Mouse (Mus musculus): ENCODE data around the gene Krt14. TPM values are rescaled to one million over a fixed set of nuclear protein-coding genes. Genes with fewer than 3 reads are reported as not detected.

Gene Krt14
- polyA plus RNA-seq, 2 experiments, result 0.25 to 0.42 TPM

DNA sequence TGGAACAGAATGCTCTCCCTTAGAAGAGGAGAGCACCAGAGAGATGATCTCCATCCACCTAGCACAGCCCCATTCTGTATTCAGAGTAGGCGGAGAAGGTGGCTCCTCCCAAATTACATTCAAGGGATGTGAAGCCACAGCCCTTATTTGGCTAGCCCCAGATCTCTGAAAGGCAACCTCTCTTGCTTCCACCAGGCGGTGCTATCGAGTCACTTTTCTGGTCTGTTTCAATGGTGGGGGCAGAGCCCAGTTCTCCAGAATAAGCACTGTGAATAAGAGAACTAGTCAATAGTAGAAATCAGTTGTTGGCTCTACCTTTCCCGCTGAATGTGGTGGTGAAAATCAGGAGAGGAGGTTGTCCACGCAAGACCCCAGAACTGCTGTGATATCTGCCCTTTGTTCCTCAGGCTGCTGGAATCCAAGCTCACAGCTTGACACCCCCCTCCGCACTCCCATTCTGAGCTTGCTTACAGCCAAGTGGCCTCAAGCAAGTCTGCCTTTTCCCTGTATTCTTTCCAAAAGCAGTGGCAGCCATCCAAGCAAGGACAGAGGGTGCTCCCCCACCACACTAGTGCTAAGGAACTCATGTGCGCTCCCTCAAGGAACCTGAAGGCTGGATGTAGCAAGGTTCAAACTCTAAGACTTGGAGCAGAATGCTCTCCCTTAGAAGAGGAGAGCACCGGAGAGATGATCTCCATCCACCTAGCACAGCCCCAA, 7.1 kb downstream of the Krt14 start:
- 35% methylated on average over 8 of the region's 8 CpGs for WGBS (ENCODE audit: insufficient replicate concordance)
- H3K4me2 ChIP-seq (ENCODE audit: low read depth), result no peak overlapping the region
- H3K27ac ChIP-seq, result no peak overlapping the region
- no peaks in the 10 kb centered on the region for H3K9me3 ChIP-seq (ENCODE audit: control insufficient read depth, low read length)
- H3K36me3 ChIP-seq (replicated peaks; ENCODE audit: control insufficient read depth, insufficient read depth, low read depth), result no peaks in the 10 kb centered on the region
- H3K27me3 ChIP-seq (ENCODE audit: control insufficient read depth, insufficient read depth, low read length), result no peaks in the 10 kb centered on the region
- no peak overlapping the region for H3K9ac ChIP-seq (replicated peaks)
- DNase-seq (ENCODE audit: low read depth in 3 of 3, low spot score in 3 of 3), result no peak
- H3K4me1 ChIP-seq (replicated peaks; ENCODE audit: control insufficient read depth in 2 of 2, insufficient read depth in 2 of 2, low read length in 1 of 2), result no peaks in the 10 kb centered on the region
- ATAC-seq (ENCODE audit: insufficient read depth), result no peak
- H3K4me3 ChIP-seq (ENCODE audit: insufficient read depth in 1 of 2, low read depth in 2 of 2, low read length in 2 of 2), result no peak overlapping the region
- TF ChIP-seq CTCF (IDR thresholded peaks at IDR 0.05; ENCODE audit: low read depth), result peak; percentile 37; the same call in 1 of the 2 replicates
- TF ChIP-seq EP300 (IDR thresholded peaks at IDR 0.05; ENCODE audit: low read depth), result no peak

DNA sequence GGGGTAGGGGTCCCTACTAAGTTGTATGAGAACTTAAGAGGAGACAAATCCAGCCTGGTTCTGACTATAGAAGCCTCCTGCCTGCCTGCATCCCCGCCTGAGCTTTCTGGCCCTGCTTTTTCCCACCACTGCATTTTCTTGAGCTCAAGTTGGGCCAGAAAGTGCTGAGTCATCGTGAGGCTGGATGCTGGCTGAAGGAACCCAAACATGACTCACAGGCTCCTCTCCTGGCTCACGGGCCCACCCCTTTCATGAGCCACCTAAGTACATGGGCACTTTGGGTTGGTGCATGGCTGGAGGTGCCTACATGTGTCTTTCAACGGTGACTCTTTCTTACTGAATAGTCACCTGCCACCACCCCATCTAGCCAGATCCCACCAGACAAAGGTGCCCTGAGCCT, 8.7 kb downstream of the Krt14 start:
- H3K4me2 ChIP-seq (ENCODE audit: low read depth), result no peak overlapping the region
- H3K4me3 ChIP-seq (ENCODE audit: insufficient read depth in 1 of 2, low read depth in 2 of 2, low read length in 2 of 2), result no peak overlapping the region
- ATAC-seq (ENCODE audit: insufficient read depth), result no peak
- 44% methylated on average over 4 of the region's 4 CpGs for WGBS (ENCODE audit: insufficient replicate concordance)
- DNase-seq (ENCODE audit: low read depth in 3 of 3, low spot score in 3 of 3), result no peak
- H3K27me3 ChIP-seq (ENCODE audit: control insufficient read depth, insufficient read depth, low read length), result no peaks in the 10 kb centered on the region
- no peak overlapping the region for H3K9ac ChIP-seq (replicated peaks)
- H3K9me3 ChIP-seq (ENCODE audit: control insufficient read depth, low read length), result no peaks in the 10 kb centered on the region
- TF ChIP-seq EP300 (IDR thresholded peaks at IDR 0.05; ENCODE audit: low read depth) (no peak), CTCF (IDR thresholded peaks at IDR 0.05; ENCODE audit: low read depth) (no peak)
- H3K27ac ChIP-seq, result no peak overlapping the region
- H3K36me3 ChIP-seq (replicated peaks; ENCODE audit: control insufficient read depth, insufficient read depth, low read depth), result no peaks in the 10 kb centered on the region
- H3K4me1 ChIP-seq (replicated peaks; ENCODE audit: control insufficient read depth in 2 of 2, insufficient read depth in 2 of 2, low read length in 1 of 2), result no peaks in the 10 kb centered on the region

DNA sequence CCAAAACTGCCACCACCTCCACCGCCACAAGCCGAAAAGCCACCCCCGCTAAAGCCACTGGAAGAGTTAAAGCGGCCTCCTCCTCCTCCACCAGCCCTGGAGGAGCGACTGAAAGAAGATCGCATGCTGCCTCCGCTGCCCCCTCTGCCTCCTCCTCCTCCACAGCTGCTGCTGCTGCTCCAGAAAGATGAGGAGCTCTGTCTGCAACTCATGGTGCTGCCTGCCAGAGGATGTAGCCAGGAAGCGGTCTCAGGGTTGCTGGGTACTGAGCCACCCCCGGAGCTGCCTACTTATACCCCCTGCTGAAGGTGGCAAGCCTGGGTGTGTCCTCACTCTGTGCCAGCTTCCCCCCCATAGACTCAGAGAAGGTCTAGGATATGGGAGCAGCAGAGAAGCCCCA, 14.4 kb downstream of the Krt14 start, which contains the start of gene Krt9:
Krt9 (minus strand) TSS at position 255 of the 400 bp plus-strand sequence.
- Histone ChIP-seq H3K36me3 (replicated peaks; ENCODE audit: control insufficient read depth, insufficient read depth, low read depth) (no peaks in the 10 kb centered on the region), H3K4me2 (ENCODE audit: low read depth) (no peak within 1 kb of the TSS), H3K27ac (no peak within 1 kb of the TSS), H3K4me1 (replicated peaks; ENCODE audit: control insufficient read depth in 2 of 2, insufficient read depth in 2 of 2, low read length in 1 of 2) (no peaks in the 10 kb centered on the region), H3K4me3 (ENCODE audit: insufficient read depth in 1 of 2, low read depth in 2 of 2, low read length in 2 of 2) (no peak within 1 kb of the TSS), H3K27me3 (ENCODE audit: control insufficient read depth, insufficient read depth, low read length) (no peaks in the 10 kb centered on the region), H3K9ac (replicated peaks) (no peak within 1 kb of the TSS), H3K9me3 (ENCODE audit: control insufficient read depth, low read length) (no peaks in the 10 kb centered on the region)
- 44% methylated on average over 9 of the region's 9 CpGs for WGBS (ENCODE audit: insufficient replicate concordance)
- ATAC-seq (ENCODE audit: insufficient read depth), result no peak
- no peak for DNase-seq (ENCODE audit: low read depth in 3 of 3, low spot score in 3 of 3)
- no peak for TF ChIP-seq CTCF (IDR thresholded peaks at IDR 0.05; ENCODE audit: low read depth)
- TF ChIP-seq EP300 (IDR thresholded peaks at IDR 0.05; ENCODE audit: low read depth), result no peak

DNA sequence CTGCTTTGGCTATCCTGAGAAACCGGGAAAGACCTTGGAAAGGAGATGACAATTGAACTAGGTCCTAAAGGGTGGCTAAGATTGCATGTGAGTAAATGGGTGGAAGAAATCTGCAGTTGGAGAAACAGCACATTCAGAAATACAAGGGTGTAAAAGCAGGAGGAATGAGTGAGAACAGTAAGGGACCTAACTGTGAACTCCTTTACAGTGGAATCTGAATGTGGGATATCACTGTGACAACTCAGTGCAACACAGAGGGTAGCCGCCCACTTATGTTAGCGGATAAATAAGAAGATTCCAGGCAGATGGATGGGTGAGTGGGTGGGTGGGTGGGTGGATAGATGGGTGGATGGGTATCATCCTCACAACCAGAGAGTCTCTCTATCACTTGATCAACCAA, 15.5 kb downstream of the Krt14 start:
- TF ChIP-seq CTCF (IDR thresholded peaks at IDR 0.05; ENCODE audit: low read depth), result no peak
- TF ChIP-seq EP300 (IDR thresholded peaks at IDR 0.05; ENCODE audit: low read depth), result no peak
- Histone ChIP-seq H3K27ac (no peak overlapping the region), H3K27me3 (ENCODE audit: control insufficient read depth, insufficient read depth, low read length) (no peaks in the 10 kb centered on the region), H3K4me2 (ENCODE audit: low read depth) (no peak overlapping the region), H3K9ac (replicated peaks) (no peak overlapping the region), H3K4me3 (ENCODE audit: insufficient read depth in 1 of 2, low read depth in 2 of 2, low read length in 2 of 2) (no peak overlapping the region), H3K9me3 (ENCODE audit: control insufficient read depth, low read length) (no peaks in the 10 kb centered on the region), H3K4me1 (replicated peaks; ENCODE audit: control insufficient read depth in 2 of 2, insufficient read depth in 2 of 2, low read length in 1 of 2) (no peaks in the 10 kb centered on the region), H3K36me3 (replicated peaks; ENCODE audit: control insufficient read depth, insufficient read depth, low read depth) (no peaks in the 10 kb centered on the region)
- ATAC-seq (ENCODE audit: insufficient read depth) (no peak), DNase-seq (ENCODE audit: low read depth in 3 of 3, low spot score in 3 of 3) (no peak)
- WGBS (ENCODE audit: insufficient replicate concordance), result 84% methylated on average over 3 of the region's 3 CpGs

DNA sequence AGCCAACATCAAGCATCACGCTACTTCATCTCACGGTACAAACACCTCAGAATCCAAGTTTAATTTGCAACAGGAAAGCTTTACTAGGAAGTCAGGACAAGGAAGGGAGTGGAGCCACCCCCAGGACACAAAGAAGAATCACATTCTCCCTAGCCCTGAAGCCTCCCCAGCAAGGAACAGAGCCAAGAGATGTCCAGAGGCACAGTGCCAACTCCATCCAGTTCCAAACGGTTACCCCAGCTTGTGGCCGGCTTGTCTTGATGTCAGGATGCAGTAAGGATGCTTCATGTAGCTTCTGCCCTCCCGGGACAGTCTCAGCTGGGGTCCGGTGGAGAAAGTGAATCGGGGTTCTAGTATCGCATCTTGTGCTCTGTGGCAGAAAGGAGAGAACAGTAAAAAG, 20.6 kb downstream of the Krt14 start:
- no peaks in the 10 kb centered on the region for H3K9me3 ChIP-seq (ENCODE audit: control insufficient read depth, low read length)
- WGBS (ENCODE audit: insufficient replicate concordance), result 63% methylated on average over 8 of the region's 8 CpGs
- DNase-seq (ENCODE audit: low read depth in 3 of 3, low spot score in 3 of 3), result no peak

More for the DNA sequence above, 20.6 kb downstream of the Krt14 start:
- H3K4me2 ChIP-seq (ENCODE audit: low read depth), result no peak overlapping the region
- H3K9ac ChIP-seq (replicated peaks), result no peak overlapping the region
- no peak overlapping the region for H3K4me3 ChIP-seq (ENCODE audit: insufficient read depth in 1 of 2, low read depth in 2 of 2, low read length in 2 of 2)
- H3K36me3 ChIP-seq (replicated peaks; ENCODE audit: control insufficient read depth, insufficient read depth, low read depth), result no peaks in the 10 kb centered on the region
- no peak for ATAC-seq (ENCODE audit: insufficient read depth)
- no peaks in the 10 kb centered on the region for H3K27me3 ChIP-seq (ENCODE audit: control insufficient read depth, insufficient read depth, low read length)
- TF ChIP-seq EP300 (IDR thresholded peaks at IDR 0.05; ENCODE audit: low read depth), result no peak
- TF ChIP-seq CTCF (IDR thresholded peaks at IDR 0.05; ENCODE audit: low read depth), result no peak
- no peak overlapping the region for H3K27ac ChIP-seq
- no peaks in the 10 kb centered on the region for H3K4me1 ChIP-seq (replicated peaks; ENCODE audit: control insufficient read depth in 2 of 2, insufficient read depth in 2 of 2, low read length in 1 of 2)

Measured in liver, embryonic 14.5 days (tissue).